Mouse (Mus musculus) layer of hippocampus, adult 11-12 months (tissue): Measurements from ENCODE around the gene Gm11084.

Experiments
- DNase-seq: peaks from one replicate; pipeline ENCODE4 v3.0.0; 2022; ENCODE audit warnings: low spot score

The Gm11084 gene

GRCm38 (mm10) chr2:72924981-72925380, 61.5 kb downstream of the Gm11084 start:
- no peak for DNase-seq
